Mouse (Mus musculus) lung, postnatal 0 days (tissue): Measurements from ENCODE around the gene Ppfia4. TPM values are rescaled to one million over a fixed set of nuclear protein-coding genes. Genes with fewer than 3 reads are reported as not detected.

Experiments
- ATAC-seq: fragments of 200-750 bp; cut with Nextera tagmentation; 2 replicates; pipeline ENCODE4 v1.8.0; 2017; ENCODE audit warnings: moderate library complexity
- DNase-seq: peaks from one replicate; pipeline ENCODE4 v3.0.0-alpha.2; 2016; ENCODE audit warnings: low spot score
- H3K27ac ChIP-seq: fragments of 300-500 bp; sonication (generic); 2 replicates; pipeline ENCODE4 v1.5.1; 2014; ENCODE audit warnings: antibody characterized with exemption, mild to moderate bottlenecking, low read length, mixed read lengths
- H3K27me3 ChIP-seq: fragments of 300-500 bp; sonication (generic); replicated peaks from 2 replicates; pipeline ENCODE4 v1.6.1; 2014; ENCODE audit warnings: low read length, mixed read lengths; ENCODE audit not compliant: insufficient read depth
- H3K36me3 ChIP-seq: fragments of 300-500 bp; sonication (generic); 2 replicates; pipeline ENCODE4 v1.6.1; 2014; ENCODE audit warnings: low read length, mixed read lengths; ENCODE audit not compliant: insufficient read depth
- H3K4me1 ChIP-seq: fragments of 300-500 bp; sonication (generic); 2 replicates; pipeline ENCODE4 v1.6.1; 2014; ENCODE audit warnings: antibody characterized with exemption, low read depth, low read length, mixed read lengths; ENCODE audit not compliant: insufficient read depth
- H3K4me2 ChIP-seq: fragments of 300-500 bp; sonication (generic); replicated peaks from 2 replicates; pipeline ENCODE4 v1.6.1; 2014; ENCODE audit warnings: low read depth, mild to moderate bottlenecking, low read length, moderate library complexity, mixed read lengths
- H3K4me3 ChIP-seq: fragments of 300-500 bp; sonication (generic); 2 replicates; pipeline ENCODE4 v1.5.1; 2014; ENCODE audit warnings: low read depth, low read length
- H3K9ac ChIP-seq: fragments of 300-500 bp; sonication (generic); replicated peaks from 2 replicates; pipeline ENCODE4 v1.6.1; 2014; ENCODE audit warnings: low read depth, mild to moderate bottlenecking
- H3K9me3 ChIP-seq: fragments of 300-500 bp; sonication (generic); 2 replicates; pipeline ENCODE4 v1.6.1; 2016; ENCODE audit warnings: low read length, mixed read lengths
- CTCF ChIP-seq: IDR thresholded peaks from 2 replicates; pipeline ENCODE4 v1.5.1; 2016; ENCODE audit warnings: antibody characterized with exemption, mild to moderate bottlenecking
- EP300 ChIP-seq: IDR thresholded peaks from 2 replicates; pipeline ENCODE4 v1.6.1; 2016; ENCODE audit warnings: antibody characterized with exemption, mild to moderate bottlenecking, control low read depth
- WGBS: fragments of 180-500 bp; shearing (Covaris S2); extraction: QIAGEN DNeasy Blood & Tissue Kit; methylation state at CpG from one replicate; pipeline ENCODE4 v1.1.7; 2014; 5-methylcytosine and 5-hydroxymethylcytosine counted together
- polyA plus RNA-seq: library from polyadenylated mRNA; unstranded; fragments of >200 nt; fragmentation: Nextera tagmentation; extraction: Ambion mirVana; gene quantifications from 2 replicates; pipeline ENCODE4 v1.2.1, GENCODE M21; 2015

Ppfia4 gene
- polyA plus RNA-seq, 1 experiment from 2014 or later, result 4.5 TPM

DNA sequence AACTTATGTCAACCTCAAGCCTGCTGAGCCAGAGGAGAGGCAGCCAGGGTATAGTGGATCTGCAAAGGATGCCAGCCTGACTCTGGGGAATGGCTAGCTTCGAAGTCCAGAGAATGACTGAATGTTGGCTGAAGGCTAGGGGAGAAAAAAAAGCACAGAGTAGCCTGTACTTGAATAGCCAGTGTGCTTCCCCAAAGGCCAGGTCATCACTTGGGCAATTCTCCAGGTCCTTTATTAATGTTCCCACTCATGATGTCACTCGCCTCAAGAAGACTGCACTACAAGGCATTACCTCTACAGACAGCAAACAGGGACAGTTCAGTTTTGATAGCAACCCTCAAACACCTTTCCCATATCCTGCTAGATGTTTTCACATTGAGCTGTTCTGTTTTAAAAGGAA, 22.4 kb downstream of the Ppfia4 start:
- H3K27me3 ChIP-seq, result no peaks in the 10 kb centered on the region
- H3K9ac ChIP-seq, result no peak overlapping the region
- H3K9me3 ChIP-seq, result no peaks in the 10 kb centered on the region
- no peak overlapping the region for H3K4me3 ChIP-seq
- WGBS, result 76% methylated on average over 2 of the region's 2 CpGs
- no peak overlapping the region for H3K4me2 ChIP-seq
- ATAC-seq (no peak), DNase-seq (no peak)
- no peak overlapping the region for H3K27ac ChIP-seq
- H3K36me3 ChIP-seq, result no peaks in the 10 kb centered on the region
- H3K4me1 ChIP-seq, result no peaks in the 10 kb centered on the region
- no peak for TF ChIP-seq CTCF

DNA sequence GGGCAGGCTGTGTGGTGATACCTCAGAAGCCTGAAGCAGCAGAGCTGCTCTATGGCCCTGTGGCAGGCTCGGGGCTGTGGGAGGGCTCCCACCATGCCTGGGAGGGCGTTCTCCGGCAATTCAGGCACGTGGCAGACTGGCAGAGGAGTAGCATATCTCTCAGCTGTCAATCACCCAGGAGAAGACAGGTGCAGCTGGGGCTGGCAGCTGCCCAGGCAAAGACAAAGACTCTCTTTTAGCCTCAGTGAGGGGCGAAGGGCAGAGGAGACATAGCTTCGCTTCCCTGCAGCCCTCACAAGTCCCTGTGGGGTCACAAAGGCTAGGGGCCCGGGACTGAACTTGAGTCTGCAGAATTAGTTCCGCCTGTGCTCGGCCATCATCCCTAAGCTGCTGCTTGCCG, 25.3 kb downstream of the Ppfia4 start:
- H3K4me3 ChIP-seq, result no peak overlapping the region
- H3K27me3 ChIP-seq, result no peaks in the 10 kb centered on the region
- H3K9ac ChIP-seq, result no peak overlapping the region
- DNase-seq (no peak), ATAC-seq (no peak)
- TF ChIP-seq CTCF (no peak), EP300 (no peak)
- no peaks in the 10 kb centered on the region for H3K9me3 ChIP-seq
- no peaks in the 10 kb centered on the region for H3K36me3 ChIP-seq
- H3K27ac ChIP-seq, result no peak overlapping the region
- H3K4me2 ChIP-seq, result no peak overlapping the region
- peaks cover 2% of the 10 kb centered on the region; the same call in 1 of the 2 replicates for H3K4me1 ChIP-seq
- WGBS, result 63% methylated on average over 9 of the region's 10 CpGs

DNA sequence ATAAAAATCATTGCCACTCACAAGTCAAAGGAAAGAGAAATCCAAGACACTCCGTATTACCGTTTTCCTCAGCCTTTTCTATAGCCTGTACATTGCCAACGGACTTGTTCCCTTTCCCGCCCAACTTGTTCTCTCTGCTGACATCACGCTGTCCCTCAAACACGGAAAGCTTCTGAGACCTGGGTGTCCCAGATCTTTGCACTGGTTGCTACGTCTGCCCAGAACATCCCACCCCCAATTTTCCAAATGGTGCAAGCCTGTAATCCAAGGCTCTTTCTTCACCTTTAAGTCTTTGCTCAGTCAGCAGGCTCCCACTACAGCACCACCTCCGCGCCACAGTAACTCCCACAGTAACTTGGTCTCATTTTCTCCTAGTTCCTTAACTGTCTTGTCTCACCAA, 27.8 kb downstream of the Ppfia4 start:
- WGBS, result 88% methylated on average over 9 of the region's 9 CpGs
- H3K36me3 ChIP-seq, result no peaks in the 10 kb centered on the region
- peaks cover 4% of the 10 kb centered on the region; the same call in 1 of the 2 replicates for H3K27me3 ChIP-seq
- no peak overlapping the region for H3K4me3 ChIP-seq
- no peak overlapping the region for H3K4me2 ChIP-seq
- peaks cover 5% of the 10 kb centered on the region; the same call in 1 of the 2 replicates for H3K4me1 ChIP-seq
- no peaks in the 10 kb centered on the region for H3K9me3 ChIP-seq
- H3K27ac ChIP-seq, result no peak overlapping the region
- DNase-seq, result no peak
- no peak for TF ChIP-seq CTCF
- no peak for TF ChIP-seq EP300
- no peak overlapping the region for H3K9ac ChIP-seq
- ATAC-seq, result no peak

DNA sequence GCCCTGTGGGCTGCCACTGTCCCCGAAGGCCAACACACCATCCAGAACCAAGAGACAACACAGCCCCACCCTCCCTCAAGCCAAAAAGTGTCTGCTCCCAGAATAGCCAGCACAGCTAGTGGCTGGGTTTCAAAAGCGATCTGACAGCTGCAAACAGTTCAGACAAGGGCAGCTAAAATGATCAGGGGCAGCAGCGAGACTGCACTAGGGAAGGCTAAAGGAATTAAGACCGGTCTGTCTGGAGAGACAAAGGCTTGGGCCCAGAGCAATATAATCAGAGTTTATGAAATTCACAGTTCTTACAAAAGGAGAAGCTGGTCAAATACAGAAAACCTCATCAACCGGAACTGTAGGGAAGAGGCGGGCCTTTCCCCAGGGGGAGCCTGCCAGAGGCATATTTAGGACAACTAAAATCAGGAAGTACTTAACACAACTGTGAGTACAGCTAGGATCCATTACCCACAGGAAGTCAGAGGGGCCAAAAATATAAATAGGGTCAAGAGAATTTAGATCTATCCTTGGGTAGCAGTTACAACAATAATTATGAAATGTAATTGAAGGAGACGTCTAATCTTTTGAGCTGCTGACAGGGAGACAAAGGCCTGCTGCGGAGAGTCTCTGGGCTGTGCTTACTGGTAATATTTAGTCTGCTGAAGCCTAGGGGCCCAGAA, 30.0 kb downstream of the Ppfia4 start:
- peaks cover 5% of the 10 kb centered on the region; the same call in 1 of the 2 replicates for H3K4me1 ChIP-seq
- H3K27ac ChIP-seq, result peak overlapping the region; percentile 85
- H3K9ac ChIP-seq, result no peak overlapping the region
- H3K4me2 ChIP-seq, result no peak overlapping the region
- TF ChIP-seq CTCF, result no peak
- TF ChIP-seq EP300, result no peak; the same call in 1 of the 2 replicates
- no peaks in the 10 kb centered on the region for H3K9me3 ChIP-seq
- DNase-seq (peak; percentile 89), ATAC-seq (peak; percentile 79)
- 24% methylated on average over 8 of the region's 8 CpGs for WGBS
- H3K36me3 ChIP-seq, result no peaks in the 10 kb centered on the region
- H3K27me3 ChIP-seq, result peaks cover 9% of the 10 kb centered on the region; the same call in 1 of the 2 replicates
- H3K4me3 ChIP-seq, result no peak overlapping the region

DNA sequence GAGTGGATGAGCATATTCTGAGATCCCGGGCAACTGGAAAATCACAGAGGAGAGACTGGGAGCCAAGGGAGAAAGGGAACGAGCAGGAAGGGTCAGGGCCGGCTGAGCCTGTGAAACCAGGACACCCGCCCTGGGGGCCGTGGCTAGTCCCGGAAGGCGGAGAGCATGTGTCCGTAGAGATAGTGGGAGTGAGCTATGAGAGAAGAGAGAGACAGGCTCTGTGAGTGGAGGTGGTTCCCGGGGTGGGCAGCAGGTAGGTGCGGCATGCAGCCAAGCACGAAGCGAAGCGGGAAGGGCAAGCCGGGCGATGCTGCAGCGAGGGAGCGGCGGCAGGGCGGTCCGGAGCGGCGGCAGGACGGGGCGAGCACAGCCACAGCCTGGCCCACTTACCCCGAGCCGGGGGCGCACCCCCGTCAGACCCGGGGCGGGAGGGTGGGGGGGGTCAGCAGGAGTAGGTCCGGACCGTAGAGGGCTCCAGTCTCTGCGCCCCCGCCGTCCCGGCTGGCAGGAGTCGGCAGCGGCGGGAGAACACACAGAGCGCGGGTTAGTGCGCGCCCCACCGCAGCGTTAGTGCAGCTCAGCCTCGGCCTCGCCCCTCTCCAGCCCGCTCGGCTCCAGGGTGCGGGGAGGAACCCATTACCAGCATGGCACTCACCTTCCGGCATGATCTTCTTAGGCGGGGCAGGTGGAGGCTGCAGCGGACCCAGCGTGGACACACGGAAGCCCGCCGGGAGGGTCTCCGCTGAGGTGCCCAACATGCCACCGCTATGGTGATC, 33.9 kb downstream of the Ppfia4 start:
- Histone ChIP-seq H3K27ac (no peak overlapping the region), H3K27me3 (peaks cover 9% of the 10 kb centered on the region; the same call in 1 of the 2 replicates), H3K9me3 (no peaks in the 10 kb centered on the region), H3K4me2 (peak overlapping the region; percentile 97), H3K4me3 (peak overlapping the region; percentile 46), H3K36me3 (no peaks in the 10 kb centered on the region), H3K4me1 (peaks cover 5% of the 10 kb centered on the region; the same call in 1 of the 2 replicates), H3K9ac (peak overlapping the region; percentile 35)
- TF ChIP-seq CTCF (no peak), EP300 (no peak)
- WGBS, result 8% methylated on average over 33 of the region's 59 CpGs
- peak; percentile 30 for ATAC-seq
- DNase-seq, result peak; percentile 43

DNA sequence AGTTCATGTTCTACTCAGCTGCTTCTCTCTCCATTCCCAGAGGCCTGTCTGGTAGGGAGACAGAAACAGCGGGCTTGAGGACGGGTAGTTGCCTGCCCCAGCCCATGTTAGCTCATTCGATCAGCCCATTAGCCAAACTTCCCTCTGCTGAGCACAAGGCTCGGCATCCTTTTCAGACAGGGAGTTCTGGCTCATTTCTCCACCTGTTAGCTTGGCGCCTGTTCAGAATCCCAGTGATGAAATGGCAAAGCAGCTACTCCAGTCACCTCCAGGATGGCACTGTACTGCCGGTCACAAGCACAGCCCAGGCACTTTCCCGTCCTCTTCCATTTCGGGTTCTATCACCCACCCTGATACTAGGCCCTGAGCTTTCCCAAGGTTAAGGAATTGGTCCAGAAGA, 35.5 kb downstream of the Ppfia4 start:
- Histone ChIP-seq H3K9ac (no peak overlapping the region), H3K9me3 (no peaks in the 10 kb centered on the region), H3K36me3 (no peaks in the 10 kb centered on the region), H3K4me3 (no peak overlapping the region), H3K27me3 (peaks cover 9% of the 10 kb centered on the region; the same call in 1 of the 2 replicates), H3K27ac (no peak overlapping the region), H3K4me2 (no peak overlapping the region), H3K4me1 (peaks cover 2% of the 10 kb centered on the region; the same call in 1 of the 2 replicates)
- no peak for TF ChIP-seq EP300
- no peak for TF ChIP-seq CTCF
- DNase-seq (no peak), ATAC-seq (no peak)
- 93% methylated on average over 8 of the region's 8 CpGs for WGBS
